8 mouse cellular contexts compared by ENCODE assay signal in genomic region chr2:163016916-163017743, GRCm38 (mm10). TPM values are rescaled to one million over a fixed set of nuclear protein-coding genes. Genes with fewer than 3 reads are reported as not detected.
DNase-seq lines count a peak whose midpoint lies in the region; ATAC-seq lines count a peak whose summit lies in the region.

Ift52 (plus strand) TSS chr2:163017354.

- peak within 1 kb of the TSS; percentile 88 for H3K4me3 ChIP-seq in hindbrain, embryonic 15.5 days

- no peaks in the 10 kb centered on the region for H3K9me3 ChIP-seq in hindbrain, embryonic 15.5 days

- ATAC-seq in hindbrain, embryonic 15.5 days (ENCODE audit: low FRiP score, low read depth): peak; percentile 96

- peaks cover 12% of the 10 kb centered on the region for H3K4me1 ChIP-seq in hindbrain, embryonic 15.5 days (replicated peaks)

- WGBS in hindbrain, embryonic 15.5 days: under 1% methylated on average over 57 of the region's 57 CpGs

- peak within 1 kb of the TSS; percentile 69 for H3K4me2 ChIP-seq in hindbrain, embryonic 15.5 days

- H3K9ac ChIP-seq in hindbrain, embryonic 15.5 days: peak within 1 kb of the TSS; percentile 73

- H3K36me3 ChIP-seq in hindbrain, embryonic 15.5 days: no peaks in the 10 kb centered on the region

- H3K27me3 ChIP-seq in hindbrain, embryonic 15.5 days: no peaks in the 10 kb centered on the region

- DNase-seq in T-cell, adult 2 months (ENCODE audit: low spot score): peak; percentile 88
- peak; percentile 93 to 96 for DNase-seq in cerebellum, postnatal 36 days
- DNase-seq in frontal cortex, postnatal 36 days (ENCODE audit: low spot score in 2 of 2): peak; percentile 95
- DNase-seq in left cerebral cortex, adult 11 months (ENCODE audit: low spot score): peak; percentile 86
- DNase-seq in lung, postnatal 4 days: peak; percentile 93
- peak; percentile 84 for DNase-seq in retina, postnatal 7 days (ENCODE audit: low read depth, low spot score)
- peak; percentile 88 for DNase-seq in urinary bladder, adult 2 months (ENCODE audit: low spot score)

- peak within 1 kb of the TSS; percentile 88 for H3K27ac ChIP-seq in hindbrain, embryonic 15.5 days (replicated peaks)

RNA-seq across cellular contexts. Expression of gene Ift52, which starts in this region (rescaled TPM):
- polyA plus RNA-seq in hindbrain, embryonic 15.5 days (2015; fragmentation: Nextera tagmentation; extraction: Ambion mirVana): 35.6 and 37.8 TPM in 2 replicates
- polyA plus RNA-seq in urinary bladder, adult 2 months (2012; rRNA removed): 41.2 and 45.7 TPM in 2 replicates

Comparison
In these comparisons a context has a peak if more than half of its experiments do, and no peak if none do; other contexts are left out.
1. Peak in every context shown above with its lines: DNase-seq, ATAC-seq, H3K4me3 ChIP-seq and H3K27ac ChIP-seq.